In the genomic region with DNA sequence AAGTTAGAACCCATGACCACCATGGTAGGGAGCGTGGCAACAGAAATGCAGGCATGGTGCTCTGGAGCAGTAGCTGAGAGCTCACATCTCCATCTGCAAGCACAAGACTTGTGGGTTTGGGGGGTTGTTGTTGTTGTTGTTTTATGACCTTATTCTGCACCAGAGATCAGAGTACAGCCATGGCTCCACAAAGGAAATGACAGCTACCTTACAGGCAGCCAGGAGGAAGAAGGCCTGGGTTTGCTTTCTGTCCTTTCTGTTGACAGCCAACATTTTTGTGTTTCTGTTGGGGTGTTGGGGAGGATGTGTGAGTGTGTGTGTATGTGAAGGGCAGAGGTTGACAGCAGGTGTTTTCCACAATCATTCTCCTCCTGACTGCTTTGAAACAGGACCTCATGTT, we compare ENCODE assay signal across 23 mouse cellular contexts.
A peak's percentile ranks its signal among the peaks of the same experiment; 100 is the strongest.
DNase-seq lines count a peak whose midpoint lies in the region; ATAC-seq lines count a peak whose summit lies in the region.
"Had no signal": no experiment of that assay in that cellular context is flagged by ENCODE, and none has a peak within 500 bp of the region (broad histone marks: within the 10 kb centered on the region; RNA-seq: fewer than 3 reads in every experiment).

No protein-coding gene starts in this region.

- peak; percentile 70 for ATAC-seq in CD4-positive, CD25-positive, alpha-beta regulatory T cell, adult 4 months
- ATAC-seq: forebrain, embryonic 14.5 days; hindbrain, postnatal 0 days had no signal

- H3K27ac ChIP-seq in limb, embryonic 10.5 days, result no peak overlapping the region
- H3K27ac ChIP-seq: embryonic facial prominence, embryonic 15.5 days; forebrain, embryonic 10.5 days; heart, embryonic 10.5 days; hindbrain, embryonic 13.5 days; hindbrain, postnatal 0 days had no signal

- 93% methylated on average over 1 of the region's 1 CpGs for WGBS in limb, embryonic 10.5 days

- H3K27me3 ChIP-seq in limb, embryonic 10.5 days (ENCODE audit: low read depth, poor library complexity, severe bottlenecking), result no peaks in the 10 kb centered on the region
- H3K27me3 ChIP-seq: embryonic facial prominence, embryonic 15.5 days; hindbrain, embryonic 13.5 days had no signal

- H3K36me3 ChIP-seq in limb, embryonic 10.5 days, result no peaks in the 10 kb centered on the region
- H3K36me3 ChIP-seq: embryonic facial prominence, embryonic 15.5 days; forebrain, embryonic 10.5 days; heart, embryonic 10.5 days; hindbrain, embryonic 13.5 days had no signal

- no peaks in the 10 kb centered on the region for H3K9me3 ChIP-seq in limb, embryonic 10.5 days (replicated peaks)
- H3K9me3 ChIP-seq: embryonic facial prominence, embryonic 15.5 days; forebrain, embryonic 10.5 days; heart, embryonic 10.5 days; hindbrain, embryonic 13.5 days had no signal

- peak; percentile 41 for DNase-seq in CD4-positive helper T cell, adult 2 months (ENCODE audit: low read depth, low spot score)
- DNase-seq in naive thymus-derived CD4-positive, alpha-beta T cell, adult 2 months (ENCODE audit: low read depth), result peak; percentile 45
- peak; percentile 34 for DNase-seq in thymus, postnatal 14 days
- DNase-seq in cerebellum, postnatal 25 days, result no peak
- DNase-seq in limb, embryonic 10.5 days (ENCODE audit: low spot score), result no peak
- DNase-seq in layer of hippocampus, adult 11-12 months (ENCODE audit: low spot score), result no peak
- DNase-seq in spleen, postnatal 4 days (ENCODE audit: low spot score in 2 of 2), result no peak
- DNase-seq: adrenal gland, adult 2 months; adrenal gland, postnatal 25 days; cerebellum, adult 18-20 months; cerebellum, postnatal 10 days; embryo, embryonic 11 days; gastrocnemius, postnatal 36 days; heart, adult 11 months; heart, postnatal 14 days had no signal

- peaks cover 11% of the 10 kb centered on the region for H3K4me1 ChIP-seq in limb, embryonic 10.5 days
- H3K4me1 ChIP-seq: embryonic facial prominence, embryonic 15.5 days had no signal

- H3K4me3 ChIP-seq in limb, embryonic 10.5 days, result no peak overlapping the region
- H3K4me3 ChIP-seq: embryonic facial prominence, embryonic 15.5 days; erythroblast, embryonic 14.5 days; forebrain, embryonic 10.5 days; heart, embryonic 10.5 days; hindbrain, embryonic 13.5 days had no signal

Comparison
In these comparisons a context has a peak if more than half of its experiments do, and no peak if none do; other contexts are left out.
1. DNase-seq: peak in CD4-positive helper T cell, adult 2 months (single experiment), naive thymus-derived CD4-positive, alpha-beta T cell, adult 2 months (single experiment) and thymus, postnatal 14 days (single experiment); none in cerebellum, postnatal 25 days (0 of 2), limb, embryonic 10.5 days (single experiment), layer of hippocampus, adult 11-12 months (single experiment) and spleen, postnatal 4 days (0 of 2).